Mouse (Mus musculus): ENCODE measurements around the gene Arnt2. TPM values are rescaled to one million over a fixed set of nuclear protein-coding genes. Genes with fewer than 3 reads are reported as not detected.

The Arnt2 gene
- total RNA-seq (2022) = under 1 TPM; 0.30 to 0.80 (median 0.49) TPM

DNA sequence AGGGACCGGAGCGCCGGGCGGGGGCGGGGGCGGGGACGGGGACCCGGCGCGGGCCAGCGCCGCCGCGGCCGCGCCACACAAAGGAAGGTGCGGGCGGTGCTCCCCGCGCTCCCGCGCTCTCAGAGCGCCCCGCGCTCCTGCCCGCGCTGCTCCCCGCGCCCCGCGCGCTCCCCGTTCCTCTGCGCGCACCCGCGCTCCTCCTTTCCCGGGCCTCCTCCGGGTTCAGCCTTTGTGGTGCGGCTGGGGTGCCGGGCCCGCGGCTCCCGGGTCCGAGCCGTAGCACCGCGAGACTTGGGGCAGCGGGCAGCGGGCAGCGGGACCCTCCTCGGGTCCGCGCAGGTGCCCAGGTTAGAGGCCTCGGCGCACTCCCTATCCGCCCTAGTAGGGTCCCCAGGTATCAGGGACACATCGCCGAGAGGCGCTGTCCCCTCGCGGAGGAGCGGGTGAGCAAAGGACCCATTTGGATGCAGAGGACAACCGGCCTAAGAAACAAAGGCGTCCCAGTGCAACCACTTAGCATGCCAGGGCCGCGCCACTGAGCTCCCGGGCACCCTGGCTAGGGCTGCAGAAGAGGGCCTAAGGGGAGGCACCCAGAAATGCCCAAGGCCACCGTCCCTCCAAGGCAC, at the start of gene Arnt2:
Gene Arnt2, minus strand, starts transcription at position 281 of the 626 bp plus-strand sequence.
- DNase-seq (ENCODE audit: low spot score) = no peak

DNA sequence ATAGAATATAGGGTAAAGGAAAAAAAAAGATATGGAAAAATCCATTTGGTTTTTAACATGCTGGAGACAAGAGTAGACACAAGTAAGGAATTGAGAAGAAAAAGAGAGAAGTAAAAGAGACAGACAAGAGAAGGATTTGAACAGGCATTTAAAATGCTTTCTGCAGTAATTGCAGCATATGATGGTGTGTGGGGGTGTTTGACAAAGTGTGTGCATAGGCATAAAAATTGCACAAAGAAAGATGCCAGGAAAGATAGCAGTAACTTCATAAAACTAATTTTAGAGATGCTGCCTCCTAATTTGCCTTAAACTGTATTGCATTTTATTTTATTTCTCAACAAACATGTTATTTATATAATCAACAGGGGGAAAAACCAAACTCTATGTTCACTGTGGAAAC, 41.7 kb upstream of the Arnt2 start:
- no peak for DNase-seq (ENCODE audit: low spot score)

DNA sequence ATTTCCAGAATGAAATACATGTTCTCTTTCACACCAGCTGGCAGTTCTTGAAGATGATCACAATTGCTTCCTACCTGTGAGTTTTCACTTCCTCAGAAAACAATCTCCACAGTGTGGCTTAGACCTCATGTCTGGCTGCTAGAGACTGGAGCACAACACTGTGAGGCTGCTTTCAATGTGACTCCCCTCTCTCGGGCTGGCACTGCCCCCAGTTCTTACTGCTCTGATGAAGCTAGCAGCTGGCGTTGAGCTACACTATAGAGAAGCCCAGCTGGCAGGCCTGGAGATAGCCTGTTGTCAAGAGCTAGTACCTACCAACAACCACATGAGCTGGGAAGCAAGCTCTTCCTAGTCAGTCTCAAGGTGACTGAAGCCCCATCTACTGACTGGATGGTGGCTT, 39.1 kb upstream of the Arnt2 start:
- no peak for DNase-seq (ENCODE audit: low spot score)

DNA sequence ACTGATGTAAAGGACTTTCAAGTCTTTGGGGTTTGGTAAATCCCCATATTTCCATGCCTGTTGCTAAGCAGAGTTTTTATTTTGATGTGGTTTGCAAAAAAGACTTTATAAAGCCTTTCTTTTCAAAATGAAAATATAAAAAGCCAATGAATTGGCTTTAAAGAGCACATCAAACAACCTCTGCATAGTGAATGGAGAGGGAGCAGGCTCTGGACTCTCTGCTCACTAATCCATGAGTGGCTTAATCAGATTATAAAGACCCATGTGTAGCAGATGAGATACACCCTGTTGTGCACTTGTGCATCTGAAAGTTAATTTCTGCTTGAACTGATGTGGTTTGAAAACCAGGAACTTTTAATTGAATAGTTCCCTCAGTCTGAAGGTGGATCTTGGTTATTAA, 38.5 kb upstream of the Arnt2 start:
- DNase-seq (ENCODE audit: low spot score) = no peak

DNA sequence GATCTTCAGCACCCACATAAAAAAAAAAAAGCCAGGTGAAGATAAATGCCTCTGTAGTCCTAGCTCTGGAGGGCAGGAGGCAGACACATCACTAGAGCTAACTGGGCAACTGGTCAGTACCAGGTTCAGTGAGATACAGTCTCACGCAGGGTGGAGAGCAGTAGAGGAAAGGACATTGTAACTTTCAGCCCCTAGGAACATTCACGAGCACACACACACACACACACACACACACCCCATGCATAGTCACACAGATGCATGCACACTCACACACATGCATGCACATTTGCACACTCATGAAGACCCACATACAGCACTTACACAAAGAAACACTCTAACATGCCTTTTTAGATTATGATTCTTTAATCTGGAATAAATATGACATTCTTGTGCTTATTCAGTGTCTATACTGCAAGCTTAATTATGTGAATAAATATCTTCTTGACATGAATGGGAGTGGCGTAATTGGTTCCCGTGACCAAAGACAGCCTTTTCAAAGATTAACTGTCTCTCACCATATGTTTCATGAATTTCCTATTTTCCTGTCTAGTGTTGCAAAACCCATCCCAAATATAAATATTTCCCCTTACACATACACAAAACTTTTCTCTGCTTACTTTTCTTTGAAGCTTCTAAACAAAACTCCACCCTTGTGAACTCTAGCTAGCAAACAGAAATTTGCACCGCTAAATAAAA, 37.9 kb upstream of the Arnt2 start:
- no peak for DNase-seq (ENCODE audit: low spot score)

DNA sequence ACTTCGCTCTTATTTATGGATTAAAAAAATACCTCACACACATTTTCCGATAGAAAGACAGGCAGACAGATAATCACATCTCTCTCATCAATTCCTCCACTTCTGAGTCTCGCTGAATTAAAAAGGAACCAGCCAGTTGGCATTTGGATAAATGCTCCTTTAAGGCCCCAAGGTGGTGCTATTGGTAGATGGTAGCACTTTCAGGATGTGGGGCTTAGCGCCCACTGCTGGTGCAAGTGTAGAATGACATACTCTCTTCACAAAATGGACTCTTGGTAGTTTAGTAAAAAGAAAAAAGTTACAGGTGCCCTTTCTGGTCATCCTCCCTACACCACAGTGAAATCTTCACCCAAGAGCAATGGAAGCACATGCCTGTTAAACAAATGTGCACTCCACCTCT, 37.1 kb upstream of the Arnt2 start:
- DNase-seq (ENCODE audit: low spot score) = no peak

DNA sequence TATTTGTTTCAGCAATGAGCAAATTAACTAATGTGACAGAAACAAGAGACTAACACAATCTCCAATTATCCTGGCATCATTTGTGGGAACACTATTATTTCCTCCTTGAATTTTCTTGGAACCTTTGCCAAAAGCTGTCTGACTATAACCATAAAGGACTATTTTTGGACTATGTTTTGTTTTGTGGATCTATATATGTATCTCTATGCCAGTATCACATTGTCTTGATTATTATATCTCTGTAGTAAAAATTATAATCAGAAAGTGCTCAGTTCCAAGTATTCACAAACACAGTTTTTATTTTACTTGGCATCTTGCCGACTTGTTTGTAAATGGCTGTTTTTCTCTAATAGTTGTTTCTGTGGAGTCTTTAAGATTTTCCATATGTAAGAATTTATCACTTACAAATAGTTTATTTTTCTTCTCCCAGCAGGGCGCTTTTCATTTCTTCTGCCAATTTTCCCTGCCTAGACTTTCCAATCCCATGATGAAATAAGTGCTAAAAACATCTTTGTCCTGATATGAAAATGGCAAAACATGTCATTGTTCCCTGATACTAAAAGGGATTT, 32.5 kb upstream of the Arnt2 start:
- no peak for DNase-seq (ENCODE audit: low spot score)

DNA sequence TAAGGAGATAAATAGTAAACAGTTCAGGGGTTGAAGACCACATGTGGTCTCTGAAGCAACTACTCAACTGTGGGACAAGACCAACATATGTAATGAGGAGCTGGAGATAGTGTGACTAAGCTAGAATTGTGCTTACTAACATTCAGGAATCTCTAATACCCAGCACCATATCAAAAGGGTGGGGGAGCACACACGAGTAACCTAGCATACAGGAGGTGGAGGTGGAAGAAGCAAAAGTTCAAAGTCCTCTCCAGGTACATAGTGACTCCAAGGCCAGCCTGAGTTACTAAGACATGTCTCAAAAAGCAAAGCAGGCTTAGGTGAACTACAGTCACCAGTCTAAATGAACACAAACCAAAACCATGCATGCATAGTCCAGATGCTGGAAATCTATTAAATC, 29.6 kb upstream of the Arnt2 start:
- DNase-seq (ENCODE audit: low spot score) = no peak

DNA sequence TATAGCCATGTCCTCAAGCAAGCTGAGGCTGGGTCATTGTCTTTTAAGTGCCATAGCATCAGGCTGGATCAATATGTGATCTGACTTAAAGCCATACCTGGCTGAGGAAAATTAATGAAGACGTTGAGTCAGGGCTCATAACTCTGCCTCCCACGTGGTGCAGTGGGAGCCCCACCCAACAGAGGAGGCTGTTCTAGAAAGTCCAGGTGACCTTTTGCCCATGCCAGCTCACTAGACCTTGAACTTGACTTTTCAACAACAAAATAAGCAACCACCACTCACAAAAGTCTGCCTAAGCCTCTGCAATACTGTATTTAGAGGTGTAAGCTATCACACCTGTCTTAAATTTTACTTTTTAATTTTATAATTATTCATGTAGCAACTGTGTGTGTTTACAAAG, 24.9 kb upstream of the Arnt2 start:
- DNase-seq (ENCODE audit: low spot score) = no peak

DNA sequence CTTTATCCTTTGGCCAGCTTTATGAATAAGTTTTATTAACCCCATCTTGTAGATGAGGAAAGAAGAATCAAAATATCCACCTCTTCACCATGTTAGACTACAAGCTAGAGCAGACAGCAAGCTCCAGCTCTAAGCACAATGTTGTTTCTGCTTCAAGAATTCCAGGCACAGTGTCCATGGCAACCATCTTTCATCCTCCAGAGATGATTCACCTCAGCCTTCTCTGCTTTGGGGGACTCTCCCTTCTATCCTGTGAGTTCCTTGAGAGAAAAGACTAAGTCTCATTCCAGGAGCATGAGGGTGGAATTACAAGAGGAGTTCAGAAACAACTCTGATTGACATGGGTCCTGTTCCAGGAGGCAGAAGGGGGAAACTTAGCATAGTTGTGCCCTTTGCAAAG, 22.2 kb upstream of the Arnt2 start:
- no peak for DNase-seq (ENCODE audit: low spot score)

DNA sequence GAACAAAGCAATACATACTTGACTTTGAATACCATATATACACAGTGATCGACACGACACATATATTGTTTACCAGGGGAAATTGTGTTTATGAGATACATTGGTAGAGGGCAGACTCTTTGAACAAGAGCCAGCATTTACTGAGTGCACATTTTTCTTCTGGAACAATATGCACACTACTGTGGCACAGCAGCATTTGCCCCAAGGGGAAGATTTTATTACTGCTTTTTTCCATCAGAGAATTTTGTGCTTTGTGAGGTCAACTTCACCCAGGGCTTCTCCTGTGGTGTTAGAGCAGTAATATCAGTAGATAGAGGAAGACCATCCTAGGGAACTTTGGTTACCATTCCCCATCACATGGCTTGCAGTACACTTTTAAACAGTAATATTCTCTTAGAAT, 17.2 kb upstream of the Arnt2 start:
- DNase-seq (ENCODE audit: low spot score) = no peak

DNA sequence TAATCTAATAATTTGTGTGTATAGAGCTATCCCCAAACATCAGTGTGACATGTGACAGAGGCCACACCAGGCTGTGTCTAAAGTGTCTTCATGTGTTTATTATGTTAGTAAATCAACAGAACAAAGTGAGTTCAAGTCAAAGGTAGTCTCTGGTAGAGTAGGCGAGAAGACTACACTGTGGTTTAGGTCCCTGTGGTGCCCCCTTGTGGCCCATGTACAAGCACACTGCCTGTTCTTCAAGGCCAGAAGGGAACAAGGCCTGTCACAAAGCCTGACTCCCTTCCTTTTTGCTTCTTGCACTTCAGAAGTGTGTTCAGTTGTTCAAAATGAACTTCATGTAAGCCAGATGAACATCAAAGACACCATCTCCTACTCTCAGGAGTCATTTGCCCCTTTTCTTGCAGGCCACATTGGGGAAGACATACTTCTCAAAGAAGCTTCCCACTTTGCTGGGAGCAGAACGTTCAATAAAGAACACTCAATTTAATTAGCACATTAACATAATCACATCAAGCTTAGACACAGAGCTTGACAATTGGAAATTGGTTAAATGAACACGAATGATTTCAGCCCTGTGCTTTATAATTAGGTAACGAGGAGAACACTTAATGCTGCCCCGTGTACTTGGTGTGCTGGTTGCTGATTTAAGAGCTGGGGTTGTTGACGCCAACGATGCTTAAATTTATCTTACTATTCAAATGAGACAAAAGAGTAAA, 14.9 kb upstream of the Arnt2 start:
- no peak for DNase-seq (ENCODE audit: low spot score)

DNA sequence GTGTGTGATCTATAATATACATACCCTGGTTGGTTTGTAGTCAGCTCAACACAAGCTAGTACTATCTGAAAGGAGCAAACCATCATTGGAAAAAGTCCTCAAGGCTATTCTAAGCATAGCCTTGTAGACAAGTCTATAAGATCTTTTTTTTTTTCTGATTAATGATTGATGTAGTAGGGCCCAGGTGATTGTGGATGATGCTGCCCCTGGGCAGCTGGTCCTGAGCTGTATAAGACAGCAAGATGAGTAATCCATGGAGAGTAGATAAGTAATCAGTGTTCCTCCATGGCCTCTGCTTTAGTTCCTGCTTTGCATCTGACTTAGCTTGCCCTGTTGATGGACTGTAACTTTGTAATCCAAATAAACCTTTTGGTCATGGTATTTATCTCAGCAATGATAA, 11.8 kb upstream of the Arnt2 start:
- DNase-seq (ENCODE audit: low spot score) = no peak

DNA sequence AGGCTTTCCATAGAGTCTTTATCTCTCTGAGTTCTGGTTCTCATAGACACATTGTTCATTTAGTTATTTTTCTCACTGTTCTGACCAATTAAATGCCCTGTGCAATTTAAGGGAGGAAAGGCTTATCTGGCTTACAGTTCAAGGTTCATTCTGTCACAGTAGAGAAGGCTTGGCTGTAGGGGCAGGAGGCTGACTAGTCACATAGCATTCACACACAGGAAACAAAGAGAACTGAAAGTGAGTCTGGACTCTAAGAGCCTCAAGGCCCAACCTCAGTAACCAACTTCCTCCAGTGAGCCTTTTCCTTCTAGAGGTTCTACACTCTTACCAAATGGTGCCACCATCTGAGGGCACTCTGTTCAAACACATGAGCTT, 11.3 kb upstream of the Arnt2 start:
- no peak for DNase-seq (ENCODE audit: low spot score)

DNA sequence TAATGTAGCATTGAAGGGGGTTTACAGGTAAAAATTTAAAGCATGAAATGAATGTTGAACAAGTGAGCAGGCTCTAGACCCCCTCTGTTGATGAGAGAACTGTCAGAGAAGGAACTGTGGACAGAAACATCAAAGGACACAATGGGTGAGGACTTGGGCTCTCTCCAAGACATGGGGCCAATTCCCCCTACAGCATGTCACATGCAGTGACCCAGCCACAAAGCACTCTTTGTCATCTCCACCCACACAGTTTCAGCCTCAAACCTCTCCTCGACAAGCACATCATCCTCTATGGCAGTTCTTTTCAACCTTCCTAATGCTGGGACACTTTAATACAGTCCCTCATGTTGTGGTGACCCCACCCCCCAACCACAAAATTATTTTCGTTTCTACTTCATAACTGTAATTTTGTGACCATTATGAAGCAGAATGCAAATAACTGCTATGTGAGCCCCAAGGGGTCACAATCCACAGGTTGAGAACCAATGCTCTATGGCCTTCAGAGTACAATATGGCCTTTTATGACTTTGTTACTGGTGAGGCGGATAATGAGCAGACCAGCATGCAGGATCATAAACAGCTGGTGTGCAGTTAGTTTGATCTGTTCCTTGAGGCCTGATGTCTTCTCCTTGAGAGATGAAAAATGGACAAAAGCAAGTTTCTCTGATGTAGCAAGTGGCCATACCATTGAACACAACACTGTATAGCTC, 10.8 kb upstream of the Arnt2 start:
- no peak for DNase-seq (ENCODE audit: low spot score)

DNA sequence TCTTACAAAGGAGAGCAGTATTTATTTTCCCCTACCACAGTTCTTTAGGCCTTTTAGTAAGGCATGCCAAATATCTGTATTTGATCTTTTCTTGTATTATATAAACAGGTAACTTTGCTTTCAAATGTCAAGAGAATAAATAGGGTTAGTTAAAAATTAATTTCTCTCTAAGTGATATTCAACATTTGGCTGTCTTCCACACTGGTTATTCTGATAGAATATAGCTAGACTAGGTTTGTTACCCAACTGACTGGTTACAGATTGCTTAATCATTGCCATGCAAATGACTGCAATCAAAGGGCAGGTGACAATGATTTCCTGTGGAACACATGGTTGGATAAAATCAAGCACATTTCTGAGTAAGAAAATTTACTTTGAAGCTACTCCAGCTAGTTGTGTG, 7.5 kb upstream of the Arnt2 start:
- DNase-seq (ENCODE audit: low spot score) = no peak

DNA sequence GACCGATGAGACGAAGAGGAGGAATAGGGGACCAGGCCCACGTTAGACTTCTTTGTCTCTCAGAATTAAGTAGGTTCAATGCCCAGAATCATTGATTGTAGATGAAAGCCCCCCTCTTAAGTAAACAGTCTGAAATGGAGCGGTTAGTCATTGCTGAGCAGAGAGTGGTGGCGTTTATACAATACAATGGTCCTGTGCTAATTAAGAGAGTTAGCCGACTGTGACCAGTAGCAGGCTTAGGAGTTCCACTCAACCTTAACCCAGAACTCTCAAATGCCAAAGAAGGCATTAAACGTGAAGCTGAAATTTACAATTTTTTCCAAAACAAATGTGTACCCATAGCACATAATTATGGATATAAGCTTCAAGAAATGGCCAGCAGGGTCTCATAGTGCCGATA, 2.6 kb upstream of the Arnt2 start:
- no peak for DNase-seq (ENCODE audit: low spot score)

DNA sequence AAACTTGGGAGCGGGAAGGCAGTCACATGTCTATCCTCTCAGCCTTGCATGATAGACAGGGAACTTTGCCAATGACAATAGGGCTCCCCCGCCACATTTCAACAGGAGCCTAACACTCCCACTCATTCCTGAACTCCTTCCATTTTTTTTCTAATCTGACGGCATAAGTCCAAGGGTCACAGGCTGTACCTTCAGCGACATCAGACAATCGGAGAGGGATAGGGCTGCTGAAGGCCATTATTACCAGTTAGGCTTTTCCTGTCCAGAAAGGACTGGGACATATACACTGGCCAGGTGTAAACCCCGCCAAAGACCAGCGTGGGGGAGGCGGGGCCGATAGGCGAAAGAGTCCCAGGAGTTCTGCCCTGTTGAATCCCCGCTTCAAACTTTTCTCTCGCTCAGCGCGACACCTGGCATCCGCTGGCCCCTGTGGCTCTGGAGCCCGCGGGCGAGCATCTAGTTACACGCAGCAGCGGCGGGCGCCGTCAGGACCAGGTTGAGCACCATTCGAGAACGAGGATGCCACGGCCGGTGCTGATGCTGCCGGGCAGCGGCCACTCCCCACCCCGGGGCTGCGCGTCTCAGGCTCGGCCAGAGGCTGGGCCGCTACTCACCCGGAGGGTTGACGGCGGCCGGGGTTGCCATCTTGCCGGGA, 608 bp downstream of the Arnt2 start:
- DNase-seq (ENCODE audit: low spot score) = no peak

DNA sequence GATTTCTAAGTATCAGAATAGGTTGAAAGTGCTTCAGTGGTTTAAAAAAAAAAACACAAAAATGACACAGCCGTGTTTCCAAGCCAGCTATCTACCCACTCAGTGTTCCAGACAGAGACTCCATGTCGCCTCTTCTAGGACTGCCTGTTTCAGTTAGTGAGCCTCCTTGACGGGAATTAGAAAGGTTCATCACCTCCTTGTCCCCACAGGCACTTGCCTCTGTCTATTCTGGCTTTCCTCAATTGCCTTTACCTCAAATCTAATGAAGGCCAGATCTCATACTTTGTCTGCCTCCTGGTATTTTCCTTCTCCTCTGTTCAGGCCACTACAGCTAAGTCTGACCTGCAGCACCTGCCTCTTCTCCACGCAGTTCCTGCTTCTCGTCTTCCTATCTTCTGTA, 1.7 kb downstream of the Arnt2 start:
- no peak for DNase-seq (ENCODE audit: low spot score)

DNA sequence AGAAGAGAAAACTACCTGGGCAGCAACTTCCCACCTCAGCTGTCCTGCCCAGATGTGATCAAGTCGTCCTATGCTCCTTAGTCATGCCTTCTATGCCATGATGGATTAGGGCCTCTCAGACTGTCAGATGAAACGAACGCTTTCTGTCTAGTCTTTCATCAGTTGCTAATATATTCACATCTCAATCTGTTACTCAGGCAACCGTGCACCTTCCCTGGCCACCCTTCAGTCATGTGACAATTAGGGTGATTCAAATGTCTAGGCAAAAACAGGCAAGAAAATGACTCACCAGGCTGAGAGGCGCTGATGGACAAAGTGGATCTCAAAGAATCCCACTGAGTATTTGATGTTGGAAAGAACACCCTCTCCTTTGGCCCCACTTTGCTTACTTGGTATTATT, 6.6 kb downstream of the Arnt2 start:
- no peak for DNase-seq (ENCODE audit: low spot score)

DNA sequence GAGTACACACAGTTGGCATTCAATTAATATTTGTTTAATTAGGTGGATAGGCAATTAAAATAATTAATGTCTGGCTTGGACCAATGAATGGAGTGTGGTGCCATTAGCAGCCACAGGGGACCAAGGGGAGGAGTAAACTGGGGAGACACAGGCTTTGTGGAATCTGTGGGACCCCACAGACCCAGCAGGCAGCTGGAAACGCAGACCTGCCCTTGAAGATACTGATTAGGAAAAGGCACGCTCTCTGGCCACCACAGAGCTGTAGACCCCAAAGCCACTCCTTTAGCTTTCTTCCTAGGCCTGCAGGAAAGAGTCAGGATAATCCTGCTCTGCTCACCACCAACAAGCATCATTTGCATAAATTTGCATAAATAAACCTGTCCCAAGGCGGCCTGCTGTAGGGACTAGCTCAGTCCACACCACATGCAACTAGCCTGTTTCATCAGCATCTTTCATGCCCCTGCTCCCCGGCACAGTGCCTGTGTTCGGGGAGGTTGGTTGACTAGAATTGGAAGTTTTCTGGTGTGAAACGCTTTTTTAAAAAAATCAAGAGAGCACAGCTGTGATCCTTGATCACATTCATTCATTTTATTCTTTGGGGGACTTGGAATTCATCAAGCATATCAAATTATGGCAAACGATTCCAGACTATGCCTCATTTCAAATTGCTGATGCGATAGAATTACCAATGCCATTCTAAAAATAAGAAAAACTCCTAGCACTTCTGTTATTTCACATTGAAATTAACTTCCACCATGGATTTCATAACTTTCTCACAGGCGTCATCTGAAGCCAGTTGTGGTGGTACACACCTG, 8.1 kb downstream of the Arnt2 start:
- no peak for DNase-seq (ENCODE audit: low spot score)

Data from heart, adult 8-10 months (tissue).